Mouse (Mus musculus) forebrain, embryonic 11.5 days (tissue): ENCODE measurements at regions not wholly inside any gene's neighbourhood (a gene's known extent, or its start where the extent isn't known, plus 50 kb on each side); places are given as distances from the start of the nearest gene placed in this dataset.

ENCODE experiments used
- ATAC-seq: fragments of 200-750 bp; cut with Nextera tagmentation; replicated peaks from 2 replicates; pipeline ENCODE4 v1.8.0; 2017; ENCODE audit warnings: moderate TSS enrichment; ENCODE audit not compliant: low FRiP score
- DNase-seq: peaks from one replicate; pipeline ENCODE4 v3.0.0-alpha.2; 2017; ENCODE audit warnings: low spot score
- H3K27ac ChIP-seq: fragments of 300-500 bp; sonication (generic); 2 replicates; pipeline ENCODE4 v1.5.1; 2014; ENCODE audit warnings: low read depth, low read length
- H3K27me3 ChIP-seq: fragments of 300-500 bp; sonication (generic); 2 replicates; pipeline ENCODE4 v1.6.1; 2014; ENCODE audit warnings: mild to moderate bottlenecking, low read length, mixed read lengths; ENCODE audit not compliant: control insufficient read depth, insufficient read depth
- H3K36me3 ChIP-seq: fragments of 300-500 bp; sonication (generic); 2 replicates; pipeline ENCODE4 v1.6.1; 2014; ENCODE audit warnings: mild to moderate bottlenecking, low read length, moderate library complexity, mixed read lengths; ENCODE audit not compliant: control insufficient read depth, insufficient read depth
- H3K4me1 ChIP-seq: fragments of 300-500 bp; sonication (generic); replicated peaks from 2 replicates; pipeline ENCODE4 v1.6.1; 2014; ENCODE audit warnings: low read length, mixed read lengths; ENCODE audit not compliant: control insufficient read depth, insufficient read depth
- H3K4me2 ChIP-seq: fragments of 300-500 bp; sonication (generic); 2 replicates; pipeline ENCODE4 v1.6.1; 2014; ENCODE audit warnings: low read depth, mild to moderate bottlenecking, low read length, moderate library complexity, mixed read lengths; ENCODE audit not compliant: severe bottlenecking
- H3K4me3 ChIP-seq: fragments of 300-500 bp; sonication (generic); 2 replicates; pipeline ENCODE4 v1.5.1; 2014; ENCODE audit warnings: low read depth, low read length
- H3K9ac ChIP-seq: fragments of 300-500 bp; sonication (generic); 2 replicates; pipeline ENCODE4 v1.6.1; 2014; ENCODE audit warnings: low read length
- H3K9me3 ChIP-seq: fragments of 300-500 bp; sonication (generic); 2 replicates; pipeline ENCODE4 v1.6.1; 2016; ENCODE audit warnings: low read length, mixed read lengths; ENCODE audit not compliant: control insufficient read depth
- WGBS: fragments of 180-500 bp; shearing (Covaris S2); extraction: QIAGEN DNeasy Blood & Tissue Kit; methylation state at CpG from one replicate; pipeline ENCODE4 v1.1.7; 2014; 5-methylcytosine and 5-hydroxymethylcytosine counted together

DNA sequence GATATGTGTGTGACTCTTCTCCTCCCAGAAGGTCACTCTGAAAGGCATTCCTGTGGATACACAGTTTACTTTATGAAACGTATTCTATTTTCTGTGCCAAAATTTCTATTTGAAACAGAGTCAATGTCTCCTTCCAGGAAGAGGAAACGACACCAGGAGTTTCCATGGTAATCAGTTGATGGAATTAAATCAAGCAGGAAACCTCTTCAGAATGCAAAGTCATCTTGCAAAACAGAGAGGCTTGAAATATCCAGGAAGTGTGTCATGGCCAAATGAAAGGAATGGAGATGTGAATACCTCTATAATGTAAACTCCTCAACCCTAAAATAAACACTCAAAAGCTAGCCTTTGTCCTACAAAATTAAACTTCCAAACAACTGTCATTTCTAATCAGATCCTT lies 189.0 kb upstream of the Agr3 start:
- 82% methylated on average over 2 of the region's 2 CpGs for WGBS
- Histone ChIP-seq H3K27me3 (no peaks in the 10 kb centered on the region), H3K27ac (no peak overlapping the region), H3K4me1 (no peaks in the 10 kb centered on the region), H3K4me2 (no peak overlapping the region), H3K9ac (no peak overlapping the region), H3K4me3 (no peak overlapping the region), H3K36me3 (no peaks in the 10 kb centered on the region), H3K9me3 (no peaks in the 10 kb centered on the region)
- ATAC-seq (no peak), DNase-seq (no peak)

DNA sequence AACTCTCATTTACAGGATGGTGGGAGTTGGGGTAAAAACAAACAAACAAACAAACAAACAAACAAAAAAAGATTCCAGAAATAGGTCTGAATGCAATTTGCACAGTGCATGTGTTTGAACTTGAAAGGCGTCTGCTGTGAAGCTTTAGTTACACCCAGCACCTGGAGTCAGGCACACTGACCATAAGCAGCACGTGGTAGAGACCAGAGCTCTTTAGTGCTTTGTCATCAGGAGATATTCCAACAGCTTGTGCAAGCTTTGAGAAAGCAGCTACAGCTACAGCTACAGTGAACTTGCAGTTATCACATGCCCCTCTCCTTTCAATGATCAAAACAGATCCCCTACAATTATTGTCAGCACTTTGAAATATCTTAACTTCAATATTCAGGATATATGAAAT lies 190.4 kb upstream of the Agr3 start:
- WGBS = 85% methylated on average over 2 of the region's 2 CpGs
- Histone ChIP-seq H3K4me1 (no peaks in the 10 kb centered on the region), H3K9me3 (no peaks in the 10 kb centered on the region), H3K27ac (no peak overlapping the region), H3K9ac (no peak overlapping the region), H3K36me3 (no peaks in the 10 kb centered on the region), H3K27me3 (no peaks in the 10 kb centered on the region), H3K4me2 (no peak overlapping the region), H3K4me3 (no peak overlapping the region)
- ATAC-seq = no peak
- no peak for DNase-seq

DNA sequence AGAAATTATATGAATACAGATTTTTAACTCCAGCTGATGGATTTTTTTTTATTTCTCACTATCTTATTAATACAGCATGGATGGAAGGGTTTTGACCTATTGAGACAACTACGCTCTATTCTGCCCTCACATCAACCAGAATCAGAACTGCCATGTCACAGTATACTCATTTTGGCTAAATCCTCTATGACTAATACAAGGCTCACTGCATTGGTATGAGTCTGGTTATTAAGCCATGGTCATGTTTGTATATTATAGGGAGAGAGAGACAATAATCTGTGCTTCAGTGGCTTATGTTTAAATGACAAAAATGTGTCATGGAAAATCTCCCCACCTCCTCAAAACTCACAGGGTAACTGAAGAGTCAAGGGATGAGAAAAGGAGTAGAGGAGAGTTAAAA lies 191.0 kb upstream of the Agr3 start:
- ATAC-seq (no peak), DNase-seq (no peak)
- H3K27ac ChIP-seq = no peak overlapping the region
- no peaks in the 10 kb centered on the region for H3K9me3 ChIP-seq
- no peaks in the 10 kb centered on the region for H3K4me1 ChIP-seq
- H3K36me3 ChIP-seq = no peaks in the 10 kb centered on the region
- no peak overlapping the region for H3K9ac ChIP-seq
- no peaks in the 10 kb centered on the region for H3K27me3 ChIP-seq
- WGBS = 94% methylated on average over 1 of the region's 1 CpGs
- no peak overlapping the region for H3K4me3 ChIP-seq
- H3K4me2 ChIP-seq = no peak overlapping the region

DNA sequence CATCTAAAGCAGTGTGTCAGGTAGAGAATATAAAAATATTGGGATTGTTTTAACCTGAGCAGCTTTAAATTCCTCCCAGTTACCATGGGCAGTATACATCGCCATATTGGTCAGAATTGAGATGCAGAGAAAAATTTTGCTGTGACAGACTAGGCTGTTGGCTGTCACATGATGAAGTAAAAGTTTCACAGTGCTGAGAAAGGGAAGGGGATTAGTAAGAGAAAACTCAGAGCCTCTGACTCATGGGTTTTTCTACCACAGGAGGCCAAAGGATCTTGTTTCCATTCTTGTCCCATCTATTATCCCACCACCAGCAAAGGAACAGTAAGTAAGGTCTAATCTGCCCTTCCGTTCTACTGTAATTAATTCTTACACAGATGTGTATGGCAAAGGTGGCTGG lies 191.8 kb upstream of the Agr3 start:
- H3K9me3 ChIP-seq = no peaks in the 10 kb centered on the region
- H3K9ac ChIP-seq = no peak overlapping the region
- H3K36me3 ChIP-seq = no peaks in the 10 kb centered on the region
- no peak for ATAC-seq
- no peak overlapping the region for H3K27ac ChIP-seq
- WGBS = 83% methylated on average over 2 of the region's 2 CpGs
- DNase-seq = no peak
- H3K27me3 ChIP-seq = no peaks in the 10 kb centered on the region
- H3K4me1 ChIP-seq = no peaks in the 10 kb centered on the region
- H3K4me2 ChIP-seq = no peak overlapping the region
- no peak overlapping the region for H3K4me3 ChIP-seq

DNA sequence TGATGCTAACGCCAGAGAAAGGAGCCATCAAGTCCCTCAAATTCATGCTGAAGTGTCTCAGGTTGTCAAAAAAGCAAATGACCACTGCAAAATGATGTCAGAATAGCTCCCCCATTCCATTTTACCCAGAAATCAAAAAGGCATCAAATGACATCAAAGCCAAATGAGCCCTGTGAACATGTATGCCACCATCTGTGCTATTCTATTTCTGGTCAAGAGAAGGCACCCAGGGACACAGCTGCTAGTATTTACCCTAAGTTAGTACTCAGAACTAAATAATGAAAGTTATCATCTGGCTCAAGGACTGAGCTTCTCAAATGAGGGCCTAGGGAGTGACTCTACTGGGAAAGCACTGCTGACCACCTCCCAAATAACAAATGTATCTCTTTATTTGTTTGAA lies 191.1 kb upstream of the Ahr start:
- Histone ChIP-seq H3K4me1 (no peaks in the 10 kb centered on the region), H3K27me3 (no peaks in the 10 kb centered on the region), H3K4me2 (no peak overlapping the region), H3K9me3 (no peaks in the 10 kb centered on the region), H3K4me3 (no peak overlapping the region), H3K36me3 (no peaks in the 10 kb centered on the region), H3K27ac (no peak overlapping the region), H3K9ac (no peak overlapping the region)
- no peak for ATAC-seq
- no peak for DNase-seq
- WGBS = 87% methylated on average over 1 of the region's 1 CpGs

DNA sequence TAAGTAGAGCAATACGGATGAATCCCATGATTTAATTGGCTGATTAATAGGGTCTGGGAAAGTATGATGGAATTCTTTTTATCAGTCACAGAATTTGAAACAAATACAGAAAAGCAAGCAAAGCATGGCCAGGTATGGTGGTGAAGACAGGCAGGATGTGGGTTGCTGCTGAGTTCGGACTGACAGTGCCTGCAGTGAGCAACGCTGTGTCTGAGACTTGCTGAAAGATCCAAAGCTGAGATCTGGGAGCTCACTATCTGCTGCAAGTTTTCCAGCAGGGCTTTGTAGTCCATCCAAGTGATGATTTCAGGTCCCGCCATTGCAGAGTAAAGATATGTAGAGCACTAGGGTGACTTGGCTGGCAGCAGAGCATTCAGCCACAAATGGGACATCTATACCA lies 189.3 kb upstream of the Ahr start:
- Histone ChIP-seq H3K4me1 (no peaks in the 10 kb centered on the region), H3K4me2 (no peak overlapping the region), H3K4me3 (no peak overlapping the region), H3K9me3 (no peaks in the 10 kb centered on the region), H3K9ac (no peak overlapping the region), H3K36me3 (no peaks in the 10 kb centered on the region), H3K27ac (no peak overlapping the region), H3K27me3 (no peaks in the 10 kb centered on the region)
- ATAC-seq = no peak
- 94% methylated on average over 4 of the region's 4 CpGs for WGBS
- no peak for DNase-seq

GRCm38 (mm10) chr12:35712671-35713070 lies 177.8 kb upstream of the Ahr start:
- Histone ChIP-seq H3K4me1 (no peaks in the 10 kb centered on the region), H3K36me3 (no peaks in the 10 kb centered on the region), H3K27me3 (no peaks in the 10 kb centered on the region), H3K9ac (no peak overlapping the region), H3K9me3 (no peaks in the 10 kb centered on the region), H3K4me2 (no peak overlapping the region), H3K27ac (no peak overlapping the region), H3K4me3 (no peak overlapping the region)
- ATAC-seq = no peak
- no peak for DNase-seq
- WGBS = 81% methylated on average over 4 of the region's 4 CpGs

DNA sequence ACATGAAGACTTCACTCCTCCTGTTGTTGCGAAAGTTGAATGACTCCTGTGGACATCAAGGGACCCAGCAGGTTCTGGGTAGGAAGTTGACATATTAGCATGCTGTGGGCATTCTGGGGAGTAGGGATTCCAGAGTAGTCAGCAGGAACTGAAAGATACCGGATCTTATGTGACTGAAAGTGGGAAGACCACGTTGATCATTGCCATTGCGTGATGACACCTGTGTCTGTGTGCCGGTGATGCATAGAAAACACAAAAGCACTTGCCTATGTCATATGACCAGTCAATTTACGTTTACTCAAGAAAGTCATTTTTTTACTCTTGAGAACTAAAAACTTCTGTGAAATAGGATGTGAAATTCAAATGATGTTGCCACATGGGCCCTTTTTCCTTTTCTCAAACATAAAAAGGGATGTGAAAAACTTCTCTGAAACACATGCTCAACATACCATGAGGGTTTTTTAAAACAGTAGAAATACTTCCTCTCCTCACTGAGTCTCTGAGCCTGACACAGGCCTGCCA lies 176.8 kb upstream of the Ahr start:
- H3K9ac ChIP-seq = no peak overlapping the region
- ATAC-seq = no peak
- no peaks in the 10 kb centered on the region for H3K27me3 ChIP-seq
- 96% methylated on average over 6 of the region's 6 CpGs for WGBS
- no peak overlapping the region for H3K4me3 ChIP-seq
- no peaks in the 10 kb centered on the region for H3K9me3 ChIP-seq
- DNase-seq = no peak
- no peaks in the 10 kb centered on the region for H3K36me3 ChIP-seq
- H3K27ac ChIP-seq = no peak overlapping the region
- no peaks in the 10 kb centered on the region for H3K4me1 ChIP-seq
- no peak overlapping the region for H3K4me2 ChIP-seq

GRCm38 (mm10) chr12:35710323-35710722 lies 175.5 kb upstream of the Ahr start:
- DNase-seq (no peak), ATAC-seq (no peak)
- Histone ChIP-seq H3K27me3 (no peaks in the 10 kb centered on the region), H3K4me2 (no peak overlapping the region), H3K4me3 (no peak overlapping the region), H3K9ac (no peak overlapping the region), H3K36me3 (no peaks in the 10 kb centered on the region), H3K27ac (no peak overlapping the region), H3K9me3 (no peaks in the 10 kb centered on the region), H3K4me1 (no peaks in the 10 kb centered on the region)
- 69% methylated on average over 5 of the region's 5 CpGs for WGBS
